Mouse (Mus musculus) forebrain, embryonic 13.5 days (tissue): ENCODE data around the gene Ccn1. TPM values are rescaled to one million over a fixed set of nuclear protein-coding genes. Genes with fewer than 3 reads are reported as not detected.

Experiments
- ATAC-seq: fragments of 200-750 bp; cut with Nextera tagmentation; 2 replicates; pipeline ENCODE4 v1.8.0; 2017
- H3K27ac ChIP-seq: fragments of 300-500 bp; sonication (generic); 2 replicates; pipeline ENCODE4 v1.5.1; 2015; ENCODE audit warnings: inconsistent platforms, mild to moderate bottlenecking, moderate library complexity
- H3K27me3 ChIP-seq: fragments of 300-500 bp; sonication (generic); 2 replicates; pipeline ENCODE4 v1.6.1; 2015; ENCODE audit warnings: mild to moderate bottlenecking, inconsistent platforms
- H3K36me3 ChIP-seq: fragments of 300-500 bp; sonication (generic); 2 replicates; pipeline ENCODE4 v1.6.1; 2015; ENCODE audit warnings: mild to moderate bottlenecking, inconsistent platforms; ENCODE audit not compliant: poor library complexity, severe bottlenecking
- H3K4me1 ChIP-seq: fragments of 300-500 bp; sonication (generic); 2 replicates; pipeline ENCODE4 v1.6.1; 2015; ENCODE audit warnings: inconsistent platforms
- H3K4me2 ChIP-seq: fragments of 300-500 bp; sonication (generic); 2 replicates; pipeline ENCODE4 v1.6.1; 2015; ENCODE audit warnings: inconsistent platforms, mild to moderate bottlenecking, moderate library complexity
- H3K4me3 ChIP-seq: fragments of 300-500 bp; sonication (generic); 2 replicates; pipeline ENCODE4 v1.5.1; 2015; ENCODE audit warnings: mild to moderate bottlenecking, inconsistent platforms
- H3K9ac ChIP-seq: fragments of 300-500 bp; sonication (generic); 2 replicates; pipeline ENCODE4 v1.6.1; 2015; ENCODE audit warnings: mild to moderate bottlenecking, inconsistent platforms
- H3K9me3 ChIP-seq: fragments of 300-500 bp; sonication (generic); replicated peaks from 2 replicates; pipeline ENCODE4 v1.6.1; 2016; ENCODE audit warnings: inconsistent platforms
- WGBS: fragments of 180-500 bp; shearing (Covaris S2); methylation state at CpG from one replicate; pipeline ENCODE4 v1.1.7; 2015; 5-methylcytosine and 5-hydroxymethylcytosine counted together
- polyA plus RNA-seq: library from polyadenylated mRNA; unstranded; fragments of >200 nt; fragmentation: Nextera tagmentation; extraction: Ambion mirVana; gene quantifications from 2 replicates; pipeline ENCODE4 v1.2.1, GENCODE M21; 2015

Ccn1 gene
- polyA plus RNA-seq, 1 experiment from 2014 or later, result 35.6 TPM

GRCm38 (mm10) chr3:145666383-145666782 is 16.6 kb upstream of the Ccn1 start:
- H3K27me3 ChIP-seq, result no peaks in the 10 kb centered on the region
- no peak overlapping the region for H3K9ac ChIP-seq
- no peaks in the 10 kb centered on the region for H3K36me3 ChIP-seq
- H3K4me1 ChIP-seq, result no peaks in the 10 kb centered on the region
- no peak overlapping the region for H3K4me2 ChIP-seq
- no peaks in the 10 kb centered on the region for H3K9me3 ChIP-seq
- no peak overlapping the region for H3K27ac ChIP-seq
- ATAC-seq, result no peak
- WGBS, result 95% methylated on average over 4 of the region's 4 CpGs
- H3K4me3 ChIP-seq, result no peak overlapping the region

- ATAC-seq, result no peak
These were observed 7.4 kb upstream of the Ccn1 start for GRCm38 (mm10) chr3:145656993-145657713.

GRCm38 (mm10) chr3:145654944-145655343 is 5.2 kb upstream of the Ccn1 start:
- 79% methylated on average over 6 of the region's 6 CpGs for WGBS

More at GRCm38 (mm10) chr3:145656993-145657713, 7.4 kb upstream of the Ccn1 start:
- no peaks in the 10 kb centered on the region for H3K9me3 ChIP-seq
- H3K27ac ChIP-seq, result no peak overlapping the region
- peaks cover 10% of the 10 kb centered on the region; the same call in 1 of the 2 replicates for H3K27me3 ChIP-seq
- H3K9ac ChIP-seq, result no peak overlapping the region
- H3K36me3 ChIP-seq, result no peaks in the 10 kb centered on the region
- no peak overlapping the region for H3K4me3 ChIP-seq
- H3K4me2 ChIP-seq, result no peak overlapping the region
- H3K4me1 ChIP-seq, result peaks cover 21% of the 10 kb centered on the region
- WGBS, result 40% methylated on average over 14 of the region's 14 CpGs

GRCm38 (mm10) chr3:145654028-145654427 is 4.2 kb upstream of the Ccn1 start:
- H3K27me3 ChIP-seq, result peaks cover 15% of the 10 kb centered on the region; the same call in 1 of the 2 replicates
- no peak overlapping the region for H3K4me2 ChIP-seq
- H3K4me1 ChIP-seq, result peaks cover 46% of the 10 kb centered on the region
- H3K4me3 ChIP-seq, result no peak overlapping the region
- no peak for ATAC-seq
- H3K9me3 ChIP-seq, result no peaks in the 10 kb centered on the region
- WGBS, result 62% methylated on average over 9 of the region's 9 CpGs
- no peaks in the 10 kb centered on the region for H3K36me3 ChIP-seq
- no peak overlapping the region for H3K9ac ChIP-seq
- no peak overlapping the region for H3K27ac ChIP-seq

More at GRCm38 (mm10) chr3:145654944-145655343, 5.2 kb upstream of the Ccn1 start:
- H3K27me3 ChIP-seq, result peaks cover 10% of the 10 kb centered on the region; the same call in 1 of the 2 replicates
- no peaks in the 10 kb centered on the region for H3K9me3 ChIP-seq
- no peak for ATAC-seq
- no peaks in the 10 kb centered on the region for H3K36me3 ChIP-seq
- no peak overlapping the region for H3K4me2 ChIP-seq
- no peak overlapping the region for H3K9ac ChIP-seq
- no peak overlapping the region for H3K27ac ChIP-seq
- peaks cover 42% of the 10 kb centered on the region for H3K4me1 ChIP-seq
- no peak overlapping the region for H3K4me3 ChIP-seq

- no peak overlapping the region for H3K27ac ChIP-seq
- H3K4me1 ChIP-seq, result peaks cover 52% of the 10 kb centered on the region
- peak overlapping the region; percentile 42 for H3K4me3 ChIP-seq
- peak overlapping the region; percentile 69 for H3K9ac ChIP-seq
- ATAC-seq, result peak; percentile 28
- WGBS, result 1% methylated on average over 50 of the region's 53 CpGs
- no peaks in the 10 kb centered on the region for H3K36me3 ChIP-seq
- peak overlapping the region; percentile 85 for H3K4me2 ChIP-seq
- H3K27me3 ChIP-seq, result peaks cover 17% of the 10 kb centered on the region; the same call in 1 of the 2 replicates
- H3K9me3 ChIP-seq, result no peaks in the 10 kb centered on the region
These were observed 3.6 kb upstream of the Ccn1 start for GRCm38 (mm10) chr3:145653191-145653940.

GRCm38 (mm10) chr3:145652322-145653131 is 2.7 kb upstream of the Ccn1 start:
- peaks cover 2% of the 10 kb centered on the region; the same call in 1 of the 2 replicates for H3K36me3 ChIP-seq
- H3K9me3 ChIP-seq, result no peaks in the 10 kb centered on the region
- H3K9ac ChIP-seq, result peak overlapping the region; percentile 69
- peaks cover 17% of the 10 kb centered on the region; the same call in 1 of the 2 replicates for H3K27me3 ChIP-seq
- 9% methylated on average over 20 of the region's 20 CpGs for WGBS
- H3K27ac ChIP-seq, result no peak overlapping the region
- H3K4me3 ChIP-seq, result peak overlapping the region; percentile 64
- H3K4me2 ChIP-seq, result peak overlapping the region; percentile 85
- H3K4me1 ChIP-seq, result peaks cover 61% of the 10 kb centered on the region
- ATAC-seq, result no peak

- Histone ChIP-seq H3K4me1 (peaks cover 61% of the 10 kb centered on the region), H3K9me3 (no peaks in the 10 kb centered on the region), H3K9ac (peak overlapping the region; percentile 44; the same call in 1 of the 2 replicates), H3K4me2 (peak overlapping the region; percentile 85), H3K4me3 (peak overlapping the region; percentile 64), H3K36me3 (peaks cover 6% of the 10 kb centered on the region; the same call in 1 of the 2 replicates), H3K27ac (peak overlapping the region; percentile 59; the same call in 1 of the 2 replicates), H3K27me3 (peaks cover 17% of the 10 kb centered on the region; the same call in 1 of the 2 replicates)
- ATAC-seq, result no peak
- 6% methylated on average over 10 of the region's 10 CpGs for WGBS
These were observed 2.2 kb upstream of the Ccn1 start for GRCm38 (mm10) chr3:145651978-145652321.

- no peaks in the 10 kb centered on the region for H3K9me3 ChIP-seq
- peaks cover 6% of the 10 kb centered on the region; the same call in 1 of the 2 replicates for H3K36me3 ChIP-seq
- H3K4me1 ChIP-seq, result peaks cover 66% of the 10 kb centered on the region
- 4% methylated on average over 19 of the region's 19 CpGs for WGBS
- peak overlapping the region; percentile 59; the same call in 1 of the 2 replicates for H3K27ac ChIP-seq
- ATAC-seq, result peak; percentile 13
- peak overlapping the region; percentile 34 for H3K9ac ChIP-seq
- H3K4me2 ChIP-seq, result peak overlapping the region; percentile 85
- H3K27me3 ChIP-seq, result peaks cover 17% of the 10 kb centered on the region; the same call in 1 of the 2 replicates
- H3K4me3 ChIP-seq, result peak overlapping the region; percentile 64
These were observed 1.5 kb upstream of the Ccn1 start for GRCm38 (mm10) chr3:145651029-145651977.

- peak overlapping the region; percentile 85 for H3K4me2 ChIP-seq
- H3K36me3 ChIP-seq, result peaks cover 6% of the 10 kb centered on the region; the same call in 1 of the 2 replicates
- under 1% methylated on average over 18 of the region's 18 CpGs for WGBS
- H3K4me3 ChIP-seq, result peak overlapping the region; percentile 64
- ATAC-seq, result no peak
- H3K27ac ChIP-seq, result peak overlapping the region; percentile 59
- peak overlapping the region; percentile 80 for H3K9ac ChIP-seq
- peaks cover 74% of the 10 kb centered on the region for H3K4me1 ChIP-seq
- peaks cover 17% of the 10 kb centered on the region; the same call in 1 of the 2 replicates for H3K27me3 ChIP-seq
- H3K9me3 ChIP-seq, result no peaks in the 10 kb centered on the region
These were observed 674 bp upstream of the Ccn1 start for GRCm38 (mm10) chr3:145650298-145651011.
